Mouse (Mus musculus) left cerebral cortex, postnatal 4 days (tissue): ENCODE data around the gene Mtss1l. TPM values are rescaled to one million over a fixed set of nuclear protein-coding genes. Genes with fewer than 3 reads are reported as not detected.

Experiments
- DNase-seq: peaks from one replicate; pipeline ENCODE4 v3.0.0-alpha.2; 2022
- intact Hi-C: fragments of 180-260 bp; cut with DNase I; formaldehyde crosslinking; loops from one replicate; pipeline ENCODE4 v1.15.1; 2025
- total RNA-seq, 2 experiments: library from RNA; stranded (reverse); gene quantifications; 2 replicates each; pipeline ENCODE4 v1.2.3; 2021

Gene Mtss1l
- total RNA-seq, result 100 to 1,000 TPM; 315 to 327 TPM

GRCm38 (mm10) chr8:110720685-110721598 is at the start of gene Mtss1l:
Mtss1l (plus strand) TSS chr8:110721476.
- intact Hi-C loops, result loop anchor here (5.0 kb wide), 1 partner anchor 59 kb away; no protein-coding TSS in a partner anchor
- peak; percentile 88 for DNase-seq

- intact Hi-C loops, result no loop called here
- no peak for DNase-seq
Measured at GRCm38 (mm10) chr8:110672133-110672532, 49.1 kb upstream of the Mtss1l start.

GRCm38 (mm10) chr8:110673168-110673567 is 48.1 kb upstream of the Mtss1l start:
- no peak for DNase-seq
- intact Hi-C loops, result no loop called here

- intact Hi-C loops, result no loop called here
- no peak for DNase-seq
Measured at GRCm38 (mm10) chr8:110674589-110674988, 46.7 kb upstream of the Mtss1l start.

GRCm38 (mm10) chr8:110676702-110677101 is 44.6 kb upstream of the Mtss1l start:
- intact Hi-C loops, result no loop called here
- DNase-seq, result no peak

GRCm38 (mm10) chr8:110677174-110677660 is 44.1 kb upstream of the Mtss1l start:
- no peak for DNase-seq
- intact Hi-C loops, result no loop called here

GRCm38 (mm10) chr8:110678989-110679388 is 42.3 kb upstream of the Mtss1l start:
- DNase-seq, result no peak
- intact Hi-C loops, result no loop called here

- intact Hi-C loops, result no loop called here
- DNase-seq, result peak; percentile 75
Measured at GRCm38 (mm10) chr8:110687726-110688125, 33.5 kb upstream of the Mtss1l start.

- intact Hi-C loops, result no loop called here
- no peak for DNase-seq
Measured at GRCm38 (mm10) chr8:110689961-110690360, 31.3 kb upstream of the Mtss1l start.

GRCm38 (mm10) chr8:110694226-110694625 is 27.1 kb upstream of the Mtss1l start:
- no peak for DNase-seq
- intact Hi-C loops, result no loop called here

GRCm38 (mm10) chr8:110694826-110695225 is 26.4 kb upstream of the Mtss1l start:
- intact Hi-C loops, result no loop called here
- DNase-seq, result no peak

GRCm38 (mm10) chr8:110695431-110695830 is 25.8 kb upstream of the Mtss1l start:
- DNase-seq, result no peak
- intact Hi-C loops, result no loop called here

- intact Hi-C loops, result no loop called here
- no peak for DNase-seq
Measured at GRCm38 (mm10) chr8:110696051-110696450, 25.2 kb upstream of the Mtss1l start.

- intact Hi-C loops, result no loop called here
Measured at GRCm38 (mm10) chr8:110697571-110697970, 23.7 kb upstream of the Mtss1l start.

GRCm38 (mm10) chr8:110698098-110698497 is 23.2 kb upstream of the Mtss1l start:
- intact Hi-C loops, result no loop called here
- no peak for DNase-seq

More at GRCm38 (mm10) chr8:110697571-110697970, 23.7 kb upstream of the Mtss1l start:
- DNase-seq, result no peak

GRCm38 (mm10) chr8:110699501-110699900 is 21.8 kb upstream of the Mtss1l start:
- DNase-seq, result no peak
- intact Hi-C loops, result no loop called here

- no peak for DNase-seq
- intact Hi-C loops, result no loop called here
Measured at GRCm38 (mm10) chr8:110700561-110700960, 20.7 kb upstream of the Mtss1l start.

- intact Hi-C loops, result no loop called here
- DNase-seq, result no peak
Measured at GRCm38 (mm10) chr8:110702636-110703459, 18.4 kb upstream of the Mtss1l start.

GRCm38 (mm10) chr8:110703460-110704061 is 17.7 kb upstream of the Mtss1l start:
- DNase-seq, result no peak
- intact Hi-C loops, result no loop called here

- DNase-seq, result no peak
- intact Hi-C loops, result no loop called here
Measured at GRCm38 (mm10) chr8:110704103-110704502, 17.2 kb upstream of the Mtss1l start.
